ENCODE assay signal across 9 mouse cellular contexts in the genomic region with DNA sequence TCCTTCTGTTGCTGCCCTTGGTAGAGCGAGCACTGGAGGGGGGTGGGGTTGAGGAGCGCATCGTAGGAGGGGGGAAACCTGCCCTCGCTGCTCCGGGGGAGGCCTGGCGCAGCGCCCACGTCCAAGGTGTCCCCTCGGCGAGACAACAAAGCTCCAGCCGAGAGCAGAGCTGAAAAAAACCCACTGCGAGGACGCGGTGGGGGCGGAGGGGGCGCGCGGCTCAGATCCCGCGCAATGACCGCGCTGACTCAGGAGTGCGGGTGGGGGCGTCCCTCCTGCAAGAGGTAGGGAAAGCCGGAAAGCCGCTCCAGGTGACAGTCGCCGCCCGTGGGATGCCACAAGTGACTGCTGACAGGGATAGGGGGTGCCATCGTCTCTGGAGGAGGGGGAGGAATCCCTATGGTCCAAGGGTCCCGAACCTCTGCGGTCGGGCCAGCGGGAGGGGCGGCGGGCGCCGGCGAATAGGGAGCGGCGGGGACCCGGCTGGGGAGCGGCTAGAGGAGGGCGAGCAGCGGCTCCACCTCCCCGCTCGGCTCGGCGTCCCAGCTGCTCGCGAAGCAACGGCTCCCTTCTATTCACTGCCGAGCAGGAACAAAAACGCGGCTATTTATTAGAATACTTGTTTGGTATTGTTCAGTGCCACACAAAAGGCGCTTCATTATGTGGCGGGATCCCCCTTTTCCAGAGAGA. TPM values are rescaled to one million over a fixed set of nuclear protein-coding genes. Genes with fewer than 3 reads are reported as not detected.
DNase-seq lines count a peak whose midpoint lies in the region; ATAC-seq and TF ChIP-seq lines count a peak whose summit lies in the region.
"Had no signal": no experiment of that assay in that cellular context is flagged by ENCODE, and none has a peak within 500 bp of the region (broad histone marks: within the 10 kb centered on the region; RNA-seq: fewer than 3 reads in every experiment).

No protein-coding gene starts in this region.

- no peak for ATAC-seq in heart, embryonic 11.5 days (replicated peaks; ENCODE audit: insufficient number of reproducible peaks, low FRiP score, low TSS enrichment)
- no peak for ATAC-seq in heart, embryonic 14.5 days (ENCODE audit: insufficient number of reproducible peaks, insufficient read depth, low FRiP score, low read depth)
- no peak for ATAC-seq in liver, postnatal 0 days

- TF ChIP-seq CTCF in liver, postnatal 0 days (IDR thresholded peaks at IDR 0.05; ENCODE audit: low read depth) = no peak

- H3K27ac ChIP-seq in heart, embryonic 11.5 days (ENCODE audit: low read depth, low read length) = no peak overlapping the region
- no peak overlapping the region for H3K27ac ChIP-seq in heart, embryonic 14.5 days (replicated peaks in 1 of 2; ENCODE audit: control insufficient read depth in 1 of 2, insufficient read depth in 1 of 2, low read depth in 2 of 2, low read length in 2 of 2)
- H3K27ac ChIP-seq in liver, postnatal 0 days (ENCODE audit: low read depth) = no peak overlapping the region

- DNase-seq in heart, postnatal 10 days = no peak
- DNase-seq in ZHBTc4 (ENCODE audit: low read depth, low spot score) = peak; percentile 56
- DNase-seq in liver, postnatal 0 days = no peak
- DNase-seq in urinary bladder, adult 2 months (ENCODE audit: low spot score) = no peak
- DNase-seq in layer of hippocampus, adult 9-11 months = no peak
- DNase-seq in ovary, postnatal 10 days (ENCODE audit: low spot score) = no peak

- H3K4me2 ChIP-seq in heart, embryonic 11.5 days = peak overlapping the region; percentile 62
- H3K4me2 ChIP-seq in heart, embryonic 14.5 days (ENCODE audit: low read length) = peak overlapping the region; percentile 60
- peak overlapping the region; percentile 60 for H3K4me2 ChIP-seq in liver, postnatal 0 days (ENCODE audit: low read depth, low read length)

- H3K9me3 ChIP-seq in heart, embryonic 11.5 days (replicated peaks; ENCODE audit: control insufficient read depth, low read length) = no peaks in the 10 kb centered on the region
- no peaks in the 10 kb centered on the region for H3K9me3 ChIP-seq in heart, embryonic 14.5 days (ENCODE audit: control insufficient read depth, low read length)
- no peaks in the 10 kb centered on the region for H3K9me3 ChIP-seq in liver, postnatal 0 days (ENCODE audit: low read length)

- peaks cover 20% of the 10 kb centered on the region for H3K4me1 ChIP-seq in heart, embryonic 11.5 days (ENCODE audit: control insufficient read depth, insufficient read depth, low read length)
- H3K4me1 ChIP-seq in heart, embryonic 14.5 days (ENCODE audit: control insufficient read depth in 2 of 2, insufficient read depth in 2 of 2, low read length in 2 of 2) = peaks cover 7 to 21% of the 10 kb centered on the region in 2 experiments; a peak in 3 of 4 replicates
- 0 out of 2 replicates have a peak, but pooled peaks cover 3% of the 10 kb centered on the region for H3K4me1 ChIP-seq in liver, postnatal 0 days (ENCODE audit: insufficient read depth)

- TF ChIP-seq EP300 in liver, postnatal 0 days (IDR thresholded peaks at IDR 0.05; ENCODE audit: low read depth) = no peak

- H3K9ac ChIP-seq in heart, embryonic 11.5 days (ENCODE audit: low read depth, low read length) = no peak overlapping the region
- no peak overlapping the region for H3K9ac ChIP-seq in heart, embryonic 14.5 days (ENCODE audit: low read length)
- no peak overlapping the region for H3K9ac ChIP-seq in liver, postnatal 0 days (replicated peaks)

- intact Hi-C loops in heart, postnatal 10 days (cut with DNase I) = loop anchor here (10.0 kb wide), 1 partner anchor 380 kb away; no protein-coding TSS in a partner anchor

- no peaks in the 10 kb centered on the region for H3K36me3 ChIP-seq in heart, embryonic 11.5 days (ENCODE audit: control insufficient read depth, insufficient read depth, low read length)
- H3K36me3 ChIP-seq in heart, embryonic 14.5 days (ENCODE audit: control insufficient read depth, insufficient read depth, low read length) = no peaks in the 10 kb centered on the region
- H3K36me3 ChIP-seq in liver, postnatal 0 days (replicated peaks; ENCODE audit: insufficient read depth, low read length) = no peaks in the 10 kb centered on the region
- H3K36me3 ChIP-seq: G1E had no signal

- peaks cover 98% of the 10 kb centered on the region for H3K27me3 ChIP-seq in heart, embryonic 11.5 days (ENCODE audit: control insufficient read depth, insufficient read depth, low read length)
- peaks cover 97% of the 10 kb centered on the region for H3K27me3 ChIP-seq in heart, embryonic 14.5 days (ENCODE audit: control insufficient read depth, insufficient read depth, low read length)
- peaks cover 92% of the 10 kb centered on the region for H3K27me3 ChIP-seq in liver, postnatal 0 days (ENCODE audit: insufficient read depth, low read length)

- WGBS in heart, embryonic 11.5 days (ENCODE audit: insufficient replicate concordance) = 1% methylated on average over 50 of the region's 57 CpGs
- 1% methylated on average over 55 of the region's 57 CpGs for WGBS in heart, embryonic 14.5 days
- under 1% methylated on average over 50 of the region's 57 CpGs for WGBS in liver, postnatal 0 days (ENCODE audit: insufficient replicate concordance)

- H3K4me3 ChIP-seq in heart, embryonic 11.5 days (ENCODE audit: low read depth, low read length) = peak overlapping the region; percentile 41
- H3K4me3 ChIP-seq in heart, embryonic 14.5 days (ENCODE audit: control insufficient read depth in 1 of 2, insufficient read depth in 1 of 2, low read depth in 1 of 2, low read length in 2 of 2) = peak overlapping the region; percentile 0 to 33; a peak in 3 of 4 replicates
- H3K4me3 ChIP-seq in liver, postnatal 0 days (ENCODE audit: low read depth, low read length) = peak overlapping the region; percentile 36

RNA-seq across cellular contexts. Expression of gene Sox1, which starts 10.0 kb away (rescaled TPM):
- polyA plus RNA-seq in heart, embryonic 11.5 days (2014; fragmentation: Nextera tagmentation; extraction: Ambion mirVana) = not detected in 2 replicates
- total RNA-seq in heart, postnatal 10 days (2021) = not detected
- not detected in 2 replicates for polyA plus RNA-seq in heart, embryonic 14.5 days (2014; fragmentation: Nextera tagmentation; extraction: Ambion mirVana)
- not detected in 2 replicates for polyA plus RNA-seq in liver, postnatal 0 days (2015; fragmentation: Nextera tagmentation; extraction: Ambion mirVana)
- not detected in 2 replicates for polyA plus RNA-seq in urinary bladder, adult 2 months (2012; rRNA removed)
- polyA plus RNA-seq: G1E had no signal
